Mouse (Mus musculus) intestine, embryonic 15.5 days (tissue): Measurements from ENCODE around the gene Bcas3. TPM values are rescaled to one million over a fixed set of nuclear protein-coding genes. Genes with fewer than 3 reads are reported as not detected.

Experiments
- ATAC-seq: fragments of 200-750 bp; cut with Nextera tagmentation; 2 replicates; pipeline ENCODE4 v1.8.0; 2017; ENCODE audit warnings: moderate TSS enrichment, moderate library complexity
- H3K27ac ChIP-seq: fragments of 300-500 bp; sonication (generic); 2 replicates; pipeline ENCODE4 v1.5.1; 2015; ENCODE audit warnings: mild to moderate bottlenecking, inconsistent platforms
- H3K27me3 ChIP-seq: fragments of 300-500 bp; sonication (generic); replicated peaks from 2 replicates; pipeline ENCODE4 v1.6.1; 2015; ENCODE audit warnings: inconsistent platforms
- H3K36me3 ChIP-seq: fragments of 300-500 bp; sonication (generic); 2 replicates; pipeline ENCODE4 v1.6.1; 2015; ENCODE audit warnings: inconsistent platforms
- H3K4me1 ChIP-seq: fragments of 300-500 bp; sonication (generic); replicated peaks from 2 replicates; pipeline ENCODE4 v1.6.1; 2015; ENCODE audit warnings: inconsistent platforms
- H3K4me2 ChIP-seq: fragments of 300-500 bp; sonication (generic); replicated peaks from 2 replicates; pipeline ENCODE4 v1.6.1; 2015; ENCODE audit warnings: mild to moderate bottlenecking, inconsistent platforms
- H3K4me3 ChIP-seq: fragments of 300-500 bp; sonication (generic); replicated peaks from 2 replicates; pipeline ENCODE4 v1.5.1; 2015; ENCODE audit warnings: inconsistent platforms
- H3K9ac ChIP-seq: fragments of 300-500 bp; sonication (generic); 2 replicates; pipeline ENCODE4 v1.6.1; 2015; ENCODE audit warnings: inconsistent platforms
- H3K9me3 ChIP-seq: fragments of 300-500 bp; sonication (generic); 2 replicates; pipeline ENCODE4 v1.6.1; 2016; ENCODE audit warnings: inconsistent platforms
- WGBS: fragments of 180-500 bp; shearing (Covaris S2); methylation state at CpG from one replicate; pipeline ENCODE4 v1.1.7; 2015; 5-methylcytosine and 5-hydroxymethylcytosine counted together
- polyA plus RNA-seq: library from polyadenylated mRNA; unstranded; fragments of >200 nt; fragmentation: Nextera tagmentation; extraction: Ambion mirVana; gene quantifications from 2 replicates; pipeline ENCODE4 v1.2.1, GENCODE M21; 2015

Gene Bcas3
- polyA plus RNA-seq, 1 experiment from 2014 or later = 14.7 TPM

GRCm38 (mm10) chr11:85828691-85829519 is 475.9 kb downstream of the Bcas3 start:
- Histone ChIP-seq H3K36me3 (no peaks in the 10 kb centered on the region), H3K9me3 (no peaks in the 10 kb centered on the region), H3K4me3 (peak overlapping the region; percentile 23), H3K27me3 (peaks cover 59% of the 10 kb centered on the region), H3K9ac (0 out of 2 replicates have a peak overlapping the region, but pooled peaks have one; percentile 5), H3K4me1 (peaks cover 56% of the 10 kb centered on the region), H3K4me2 (peak overlapping the region; percentile 94), H3K27ac (0 out of 2 replicates have a peak overlapping the region, but pooled peaks have one; percentile 58)
- ATAC-seq = no peak
- WGBS = 32% methylated on average over 38 of the region's 38 CpGs

GRCm38 (mm10) chr11:85829520-85830440 is 476.8 kb downstream of the Bcas3 start:
- peak overlapping the region; percentile 33 for H3K4me3 ChIP-seq
- no peak for ATAC-seq
- no peaks in the 10 kb centered on the region for H3K9me3 ChIP-seq
- H3K27me3 ChIP-seq = peaks cover 68% of the 10 kb centered on the region
- peak overlapping the region; percentile 26; the same call in 1 of the 2 replicates for H3K9ac ChIP-seq
- peak overlapping the region; percentile 58; the same call in 1 of the 2 replicates for H3K27ac ChIP-seq
- 6% methylated on average over 61 of the region's 61 CpGs for WGBS
- H3K36me3 ChIP-seq = no peaks in the 10 kb centered on the region
- peaks cover 56% of the 10 kb centered on the region for H3K4me1 ChIP-seq
- peak overlapping the region; percentile 94 for H3K4me2 ChIP-seq

GRCm38 (mm10) chr11:85830901-85831341 is 478.0 kb downstream of the Bcas3 start:
- 15% methylated on average over 17 of the region's 17 CpGs for WGBS
- Histone ChIP-seq H3K4me1 (peaks cover 47% of the 10 kb centered on the region), H3K27me3 (peaks cover 79% of the 10 kb centered on the region), H3K9me3 (no peaks in the 10 kb centered on the region), H3K36me3 (no peaks in the 10 kb centered on the region), H3K9ac (no peak overlapping the region), H3K4me3 (peak overlapping the region; percentile 33; the same call in 1 of the 2 replicates), H3K27ac (peak overlapping the region; percentile 27; the same call in 1 of the 2 replicates), H3K4me2 (peak overlapping the region; percentile 94)
- no peak for ATAC-seq

- Histone ChIP-seq H3K36me3 (no peaks in the 10 kb centered on the region), H3K27ac (peak overlapping the region; percentile 83), H3K9me3 (no peaks in the 10 kb centered on the region), H3K4me3 (peak overlapping the region; percentile 59), H3K9ac (peak overlapping the region; percentile 52), H3K4me1 (peaks cover 47% of the 10 kb centered on the region), H3K27me3 (peaks cover 88% of the 10 kb centered on the region), H3K4me2 (peak overlapping the region; percentile 94)
- WGBS = under 1% methylated on average over 33 of the region's 33 CpGs
- peak; percentile 8 for ATAC-seq
These were observed 478.8 kb downstream of the Bcas3 start for GRCm38 (mm10) chr11:85831656-85832230.

- Histone ChIP-seq H3K27ac (peak within 1 kb of the TSS; percentile 85), H3K4me3 (peak within 1 kb of the TSS; percentile 59), H3K4me1 (peaks cover 43% of the 10 kb centered on the region), H3K9me3 (no peaks in the 10 kb centered on the region), H3K36me3 (no peaks in the 10 kb centered on the region), H3K27me3 (peaks cover 89% of the 10 kb centered on the region), H3K4me2 (peak within 1 kb of the TSS; percentile 94), H3K9ac (peak within 1 kb of the TSS; percentile 66)
- ATAC-seq = peak; percentile 66
- WGBS = under 1% methylated on average over 48 of the region's 52 CpGs
These were observed 479.4 kb downstream of the Bcas3 start, which contains the start of gene Tbx2 for GRCm38 (mm10) chr11:85832231-85832924. TSS of gene Tbx2 (plus strand) at chr11:85832551.

GRCm38 (mm10) chr11:85833081-85833521 is 480.1 kb downstream of the Bcas3 start:
- H3K4me3 ChIP-seq = peak overlapping the region; percentile 59
- H3K27ac ChIP-seq = peak overlapping the region; percentile 85
- H3K4me2 ChIP-seq = peak overlapping the region; percentile 94
- no peak for ATAC-seq
- peaks cover 46% of the 10 kb centered on the region for H3K4me1 ChIP-seq
- H3K9ac ChIP-seq = peak overlapping the region; percentile 66
- H3K36me3 ChIP-seq = no peaks in the 10 kb centered on the region
- WGBS = 0% methylated on average over 36 of the region's 54 CpGs
- no peaks in the 10 kb centered on the region for H3K9me3 ChIP-seq
- peaks cover 91% of the 10 kb centered on the region for H3K27me3 ChIP-seq

- Histone ChIP-seq H3K27ac (peak overlapping the region; percentile 51; the same call in 1 of the 2 replicates), H3K9me3 (no peaks in the 10 kb centered on the region), H3K27me3 (peaks cover 91% of the 10 kb centered on the region), H3K9ac (peak overlapping the region; percentile 66), H3K4me2 (peak overlapping the region; percentile 94), H3K36me3 (no peaks in the 10 kb centered on the region), H3K4me1 (peaks cover 42% of the 10 kb centered on the region), H3K4me3 (peak overlapping the region; percentile 59)
- no peak for ATAC-seq
- WGBS = 29% methylated on average over 11 of the region's 11 CpGs
These were observed 480.9 kb downstream of the Bcas3 start for GRCm38 (mm10) chr11:85833761-85834385.

GRCm38 (mm10) chr11:85834386-85834931 is 481.5 kb downstream of the Bcas3 start:
- H3K4me3 ChIP-seq = peak overlapping the region; percentile 59
- no peaks in the 10 kb centered on the region for H3K9me3 ChIP-seq
- no peak for ATAC-seq
- peak overlapping the region; percentile 94 for H3K4me2 ChIP-seq
- peaks cover 90% of the 10 kb centered on the region for H3K27me3 ChIP-seq
- H3K9ac ChIP-seq = peak overlapping the region; percentile 66
- no peaks in the 10 kb centered on the region for H3K36me3 ChIP-seq
- peaks cover 36% of the 10 kb centered on the region for H3K4me1 ChIP-seq
- H3K27ac ChIP-seq = peak overlapping the region; percentile 51; the same call in 1 of the 2 replicates
- 44% methylated on average over 17 of the region's 17 CpGs for WGBS

GRCm38 (mm10) chr11:85835001-85835752 is 482.2 kb downstream of the Bcas3 start:
- Histone ChIP-seq H3K36me3 (no peaks in the 10 kb centered on the region), H3K4me3 (peak overlapping the region; percentile 59), H3K4me2 (peak overlapping the region; percentile 94), H3K9ac (peak overlapping the region; percentile 66; the same call in 1 of the 2 replicates), H3K9me3 (no peaks in the 10 kb centered on the region), H3K27ac (peak overlapping the region; percentile 51; the same call in 1 of the 2 replicates), H3K27me3 (peaks cover 90% of the 10 kb centered on the region), H3K4me1 (peaks cover 29% of the 10 kb centered on the region)
- no peak for ATAC-seq
- 35% methylated on average over 9 of the region's 9 CpGs for WGBS
